8 mouse cellular contexts compared by ENCODE assay signal in genomic region chr17:31685514-31686224, GRCm38 (mm10). TPM values are rescaled to one million over a fixed set of nuclear protein-coding genes. Genes with fewer than 3 reads are reported as not detected.
DNase-seq lines count a peak whose midpoint lies in the region; ATAC-seq lines count a peak whose summit lies in the region.

No protein-coding gene starts in this region.

- no peaks in the 10 kb centered on the region for H3K36me3 ChIP-seq in hindbrain, embryonic 15.5 days

- no peak overlapping the region for H3K4me3 ChIP-seq in hindbrain, embryonic 15.5 days

- peaks cover 14% of the 10 kb centered on the region for H3K4me1 ChIP-seq in hindbrain, embryonic 15.5 days (replicated peaks)

- no peaks in the 10 kb centered on the region for H3K27me3 ChIP-seq in hindbrain, embryonic 15.5 days

- peak overlapping the region; percentile 76 for H3K27ac ChIP-seq in hindbrain, embryonic 15.5 days (replicated peaks)

- DNase-seq in R1 (ENCODE audit: low read depth, low spot score), result peak; percentile 88
- peak; percentile 77 to 87 for DNase-seq in cerebellum, postnatal 25 days
- peak; percentile 83 to 86 for DNase-seq in frontal cortex, postnatal 36 days (ENCODE audit: low spot score in 2 of 2)
- DNase-seq in layer of hippocampus, postnatal 36 days, result peak; percentile 66 to 75
- peak; percentile 86 to 90 for DNase-seq in lung, postnatal 4 days
- DNase-seq in right cerebral cortex, adult 18-20 months, result peak; percentile 80
- peak; percentile 51 for DNase-seq in urinary bladder, adult 2 months (ENCODE audit: low spot score)

- WGBS in hindbrain, embryonic 15.5 days, result 16% methylated on average over 17 of the region's 17 CpGs

- ATAC-seq in hindbrain, embryonic 15.5 days (ENCODE audit: low FRiP score, low read depth), result peak; percentile 86

- H3K9ac ChIP-seq in hindbrain, embryonic 15.5 days, result no peak overlapping the region

- H3K9me3 ChIP-seq in hindbrain, embryonic 15.5 days, result no peaks in the 10 kb centered on the region

- peak overlapping the region; percentile 36 for H3K4me2 ChIP-seq in hindbrain, embryonic 15.5 days

RNA-seq across cellular contexts. Expression of gene Cryaa, which starts 8.1 kb away (rescaled TPM):
- 0.49 and 0.50 TPM in 2 replicates for polyA plus RNA-seq in hindbrain, embryonic 15.5 days (2015; fragmentation: Nextera tagmentation; extraction: Ambion mirVana)
- total RNA-seq in layer of hippocampus, postnatal 36 days (2021), result under 1 TPM in 1 of 2 experiments, not detected in 1; 0.40 TPM
- not detected in 2 replicates for polyA plus RNA-seq in urinary bladder, adult 2 months (2012; rRNA removed)

RNA-seq across cellular contexts. Expression of gene U2af1, which starts 27.0 kb away (rescaled TPM):
- 196 and 202 TPM in 2 replicates for polyA plus RNA-seq in hindbrain, embryonic 15.5 days (2015; fragmentation: Nextera tagmentation; extraction: Ambion mirVana)
- 100 to 1,000 TPM; 127 to 134 TPM for total RNA-seq in layer of hippocampus, postnatal 36 days (2021)
- 141 and 160 TPM in 2 replicates for polyA plus RNA-seq in urinary bladder, adult 2 months (2012; rRNA removed)

RNA-seq across cellular contexts. Expression of gene Cbs, which starts 48.6 kb away (rescaled TPM):
- 8.9 TPM in 2 replicates for polyA plus RNA-seq in hindbrain, embryonic 15.5 days (2015; fragmentation: Nextera tagmentation; extraction: Ambion mirVana)
- 10 to 100 TPM; 61.0 to 66.6 TPM for total RNA-seq in layer of hippocampus, postnatal 36 days (2021)
- polyA plus RNA-seq in urinary bladder, adult 2 months (2012; rRNA removed), result 0.88 and 1.4 TPM in 2 replicates
